Mouse (Mus musculus): ENCODE measurements around the gene 2410004P03Rik.

DNA sequence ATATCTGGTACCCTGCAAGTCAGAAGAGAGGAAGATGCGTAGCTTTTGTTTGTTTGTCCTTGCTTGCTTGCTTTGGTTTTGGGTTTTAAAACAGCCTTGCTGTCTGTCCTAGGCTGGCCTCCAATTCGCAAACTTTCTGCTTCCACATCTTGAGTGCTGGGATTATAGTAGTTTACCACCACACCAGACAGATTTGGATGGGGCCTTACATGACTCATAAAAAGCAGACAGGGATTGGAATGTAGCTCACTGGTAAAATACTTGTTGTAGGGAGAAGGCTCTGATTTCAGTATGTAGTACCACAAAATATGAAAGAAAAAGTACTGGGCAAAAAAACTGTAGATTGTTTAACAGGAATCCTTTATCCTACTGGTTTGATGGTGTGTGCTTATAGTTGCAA, 44.7 kb downstream of the 2410004P03Rik start:
- TF ChIP-seq CTCF (IDR thresholded peaks at IDR 0.05; ENCODE audit: low read depth) (no peak), EP300 (optimal IDR thresholded peaks at IDR 0.05) (no peak)
